Mouse (Mus musculus) neural tube, embryonic 11.5 days (tissue): Measurements from ENCODE around the gene Nt5c1a. TPM values are rescaled to one million over a fixed set of nuclear protein-coding genes. Genes with fewer than 3 reads are reported as not detected.

Source experiments
- ATAC-seq: fragments of 200-750 bp; cut with Nextera tagmentation; 2 replicates; pipeline ENCODE4 v1.8.0; 2017; ENCODE audit warnings: moderate number of reproducible peaks, mild to moderate bottlenecking, moderate TSS enrichment, moderate library complexity; ENCODE audit not compliant: insufficient read depth, low FRiP score, low TSS enrichment
- DNase-seq: peaks from one replicate; pipeline ENCODE4 v3.0.0-alpha.2; 2015; ENCODE audit warnings: low spot score
- H3K27ac ChIP-seq: fragments of 300-500 bp; sonication (generic); 2 replicates; pipeline ENCODE4 v1.5.1; 2014; ENCODE audit warnings: low read depth, mild to moderate bottlenecking, low read length
- H3K27me3 ChIP-seq: fragments of 300-500 bp; sonication (generic); 2 replicates; pipeline ENCODE4 v1.6.1; 2014; ENCODE audit warnings: mild to moderate bottlenecking, low read length, mixed read lengths; ENCODE audit not compliant: control insufficient read depth, insufficient read depth
- H3K36me3 ChIP-seq: fragments of 300-500 bp; sonication (generic); 2 replicates; pipeline ENCODE4 v1.6.1; 2014; ENCODE audit warnings: mild to moderate bottlenecking, low read length, moderate library complexity, mixed read lengths; ENCODE audit not compliant: control insufficient read depth, insufficient read depth
- H3K4me1 ChIP-seq: fragments of 300-500 bp; sonication (generic); 2 replicates; pipeline ENCODE4 v1.6.1; 2014; ENCODE audit warnings: low read length, mixed read lengths; ENCODE audit not compliant: control insufficient read depth, insufficient read depth
- H3K4me2 ChIP-seq: fragments of 300-500 bp; sonication (generic); 2 replicates; pipeline ENCODE4 v1.6.1; 2014; ENCODE audit warnings: low read depth, mild to moderate bottlenecking, moderate library complexity
- H3K4me3 ChIP-seq: fragments of 300-500 bp; sonication (generic); 2 replicates; pipeline ENCODE4 v1.5.1; 2014; ENCODE audit warnings: low read depth, low read length
- H3K9ac ChIP-seq: fragments of 300-500 bp; sonication (generic); 2 replicates; pipeline ENCODE4 v1.6.1; 2014; ENCODE audit warnings: mild to moderate bottlenecking, low read length
- H3K9me3 ChIP-seq: fragments of 300-500 bp; sonication (generic); 2 replicates; pipeline ENCODE4 v1.6.1; 2016; ENCODE audit warnings: low read length; ENCODE audit not compliant: control insufficient read depth
- WGBS: fragments of 180-500 bp; shearing (Covaris S2); extraction: QIAGEN DNeasy Blood & Tissue Kit; methylation state at CpG from one replicate; pipeline ENCODE4 v1.1.7; 2014; 5-methylcytosine and 5-hydroxymethylcytosine counted together
- polyA plus RNA-seq: library from polyadenylated mRNA; unstranded; fragments of >200 nt; fragmentation: Nextera tagmentation; extraction: Ambion mirVana; gene quantifications from 2 replicates; pipeline ENCODE4 v1.2.1, GENCODE M21; 2014

The Nt5c1a gene
- polyA plus RNA-seq, 1 experiment from 2014 or later: not detected

- WGBS: 67% methylated on average over 7 of the region's 7 CpGs
- DNase-seq (no peak), ATAC-seq (no peak)
- H3K4me1 ChIP-seq: no peaks in the 10 kb centered on the region
- H3K27ac ChIP-seq: no peak overlapping the region
- H3K9ac ChIP-seq: no peak overlapping the region
- H3K4me3 ChIP-seq: no peak overlapping the region
- no peak overlapping the region for H3K4me2 ChIP-seq
- H3K36me3 ChIP-seq: no peaks in the 10 kb centered on the region; the same call in 1 of the 2 replicates
- no peaks in the 10 kb centered on the region for H3K9me3 ChIP-seq
- H3K27me3 ChIP-seq: no peaks in the 10 kb centered on the region
These were observed 46.0 kb downstream of the Nt5c1a start for GRCm38 (mm10) chr4:123247147-123247880.

GRCm38 (mm10) chr4:123248971-123249567 is 47.8 kb downstream of the Nt5c1a start:
- Histone ChIP-seq H3K4me3 (no peak overlapping the region), H3K4me2 (no peak overlapping the region), H3K36me3 (no peaks in the 10 kb centered on the region; the same call in 1 of the 2 replicates), H3K4me1 (no peaks in the 10 kb centered on the region), H3K9me3 (no peaks in the 10 kb centered on the region), H3K27ac (no peak overlapping the region), H3K27me3 (no peaks in the 10 kb centered on the region), H3K9ac (no peak overlapping the region)
- ATAC-seq (no peak), DNase-seq (peak; percentile 8)
- WGBS: 73% methylated on average over 7 of the region's 7 CpGs

- Histone ChIP-seq H3K27me3 (no peaks in the 10 kb centered on the region), H3K9me3 (no peaks in the 10 kb centered on the region), H3K27ac (no peak overlapping the region), H3K4me1 (no peaks in the 10 kb centered on the region), H3K36me3 (no peaks in the 10 kb centered on the region), H3K4me2 (no peak overlapping the region), H3K9ac (no peak overlapping the region), H3K4me3 (no peak overlapping the region)
- WGBS: 90% methylated on average over 5 of the region's 5 CpGs
- no peak for DNase-seq
- ATAC-seq: no peak
These were observed 50.9 kb downstream of the Nt5c1a start for GRCm38 (mm10) chr4:123252214-123252613.

- DNase-seq: no peak
- Histone ChIP-seq H3K4me2 (no peak overlapping the region), H3K4me3 (no peak overlapping the region), H3K9me3 (no peaks in the 10 kb centered on the region), H3K27me3 (no peaks in the 10 kb centered on the region), H3K27ac (no peak overlapping the region), H3K36me3 (no peaks in the 10 kb centered on the region), H3K4me1 (no peaks in the 10 kb centered on the region), H3K9ac (no peak overlapping the region)
- ATAC-seq: peak; percentile 45; the same call in 1 of the 2 replicates
- WGBS: 28% methylated on average over 5 of the region's 5 CpGs
These were observed 53.3 kb downstream of the Nt5c1a start for GRCm38 (mm10) chr4:123254617-123255016.

GRCm38 (mm10) chr4:123260071-123260746 is 58.9 kb downstream of the Nt5c1a start:
- Histone ChIP-seq H3K9ac (no peak overlapping the region), H3K4me1 (peaks cover 7% of the 10 kb centered on the region), H3K36me3 (no peaks in the 10 kb centered on the region), H3K9me3 (no peaks in the 10 kb centered on the region), H3K27me3 (no peaks in the 10 kb centered on the region), H3K4me2 (no peak overlapping the region), H3K4me3 (no peak overlapping the region), H3K27ac (no peak overlapping the region)
- WGBS: 37% methylated on average over 8 of the region's 8 CpGs
- DNase-seq: peak; percentile 87
- ATAC-seq: peak; percentile 41; the same call in 1 of the 2 replicates

GRCm38 (mm10) chr4:123261721-123262401 is 60.6 kb downstream of the Nt5c1a start, which contains the start of gene Pabpc4:
Gene Pabpc4, plus strand, starts transcription at chr4:123262351.
- Histone ChIP-seq H3K36me3 (no peaks in the 10 kb centered on the region), H3K27ac (no peak within 1 kb of the TSS), H3K9ac (no peak within 1 kb of the TSS), H3K4me3 (no peak within 1 kb of the TSS), H3K27me3 (no peaks in the 10 kb centered on the region), H3K9me3 (no peaks in the 10 kb centered on the region), H3K4me1 (peaks cover 7% of the 10 kb centered on the region), H3K4me2 (no peak within 1 kb of the TSS)
- ATAC-seq: no peak
- no peak for DNase-seq
- 83% methylated on average over 5 of the region's 5 CpGs for WGBS

Other genes starting within 250 kb of the Nt5c1a start
- 18.0 and 18.1 TPM in 2 replicates for gene Mfsd2a, start 240.3 kb upstream of the Nt5c1a start, polyA plus RNA-seq
- gene Mycl, start 205.9 kb upstream of the Nt5c1a start, polyA plus RNA-seq: 95.5 and 101 TPM in 2 replicates
- gene Trit1, start 184.9 kb upstream of the Nt5c1a start, polyA plus RNA-seq: 22.3 and 25.4 TPM in 2 replicates
- 0.12 and 0.28 TPM in 2 replicates for gene Bmp8b, start 96.3 kb upstream of the Nt5c1a start, polyA plus RNA-seq
- gene Oxct2b, start 85.2 kb upstream of the Nt5c1a start, polyA plus RNA-seq: 0.23 TPM in 1 of 2 replicates, not detected in the other
- gene Ppie, start 61.6 kb upstream of the Nt5c1a start, polyA plus RNA-seq: 98.6 and 103 TPM in 2 replicates
- 0.80 and 1.7 TPM in 2 replicates for gene Hpcal4, start 18.3 kb upstream of the Nt5c1a start, polyA plus RNA-seq
- gene Heyl, start 32.1 kb downstream of the Nt5c1a start, polyA plus RNA-seq: 27.2 and 34.0 TPM in 2 replicates
- gene Pabpc4, start 60.8 kb downstream of the Nt5c1a start, polyA plus RNA-seq: 41.4 and 46.6 TPM in 2 replicates
- gene Oxct2a, start 122.1 kb downstream of the Nt5c1a start, polyA plus RNA-seq: not detected in 2 replicates
- gene Bmp8a, start 141.7 kb downstream of the Nt5c1a start, polyA plus RNA-seq: 0.15 and 0.45 TPM in 2 replicates